Mouse (Mus musculus) neural tube, embryonic 15.5 days (tissue): ENCODE measurements around the gene Henmt1. TPM values are rescaled to one million over a fixed set of nuclear protein-coding genes. Genes with fewer than 3 reads are reported as not detected.

Experiments used
- ATAC-seq: fragments of 200-750 bp; cut with Nextera tagmentation; 2 replicates; pipeline ENCODE4 v1.8.0; 2017; ENCODE audit warnings: mild to moderate bottlenecking, moderate TSS enrichment, moderate library complexity; ENCODE audit not compliant: low FRiP score
- H3K27ac ChIP-seq: fragments of 300-500 bp; sonication (generic); replicated peaks from 2 replicates; pipeline ENCODE4 v1.5.1; 2015; ENCODE audit warnings: mild to moderate bottlenecking, inconsistent platforms
- H3K27me3 ChIP-seq: fragments of 300-500 bp; sonication (generic); replicated peaks from 2 replicates; pipeline ENCODE4 v1.6.1; 2015; ENCODE audit warnings: inconsistent platforms
- H3K36me3 ChIP-seq: fragments of 300-500 bp; sonication (generic); 2 replicates; pipeline ENCODE4 v1.6.1; 2015; ENCODE audit warnings: inconsistent platforms
- H3K4me1 ChIP-seq: fragments of 300-500 bp; sonication (generic); 2 replicates; pipeline ENCODE4 v1.6.1; 2015; ENCODE audit warnings: inconsistent platforms
- H3K4me2 ChIP-seq: fragments of 300-500 bp; sonication (generic); 2 replicates; pipeline ENCODE4 v1.6.1; 2015; ENCODE audit warnings: inconsistent platforms, mild to moderate bottlenecking, moderate library complexity
- H3K4me3 ChIP-seq: fragments of 300-500 bp; sonication (generic); replicated peaks from 2 replicates; pipeline ENCODE4 v1.5.1; 2015; ENCODE audit warnings: mild to moderate bottlenecking, inconsistent platforms
- H3K9ac ChIP-seq: fragments of 300-500 bp; sonication (generic); replicated peaks from 2 replicates; pipeline ENCODE4 v1.6.1; 2015; ENCODE audit warnings: mild to moderate bottlenecking, inconsistent platforms
- H3K9me3 ChIP-seq: fragments of 300-500 bp; sonication (generic); replicated peaks from 2 replicates; pipeline ENCODE4 v1.6.1; 2016; ENCODE audit warnings: inconsistent platforms
- WGBS: fragments of 180-500 bp; shearing (Covaris S2); methylation state at CpG from one replicate; pipeline ENCODE4 v1.1.7; 2015; ENCODE audit warnings: mixed read lengths; 5-methylcytosine and 5-hydroxymethylcytosine counted together
- polyA plus RNA-seq: library from polyadenylated mRNA; unstranded; fragments of >200 nt; fragmentation: Nextera tagmentation; extraction: Ambion mirVana; gene quantifications from 2 replicates; pipeline ENCODE4 v1.2.1, GENCODE M21; 2015

Gene Henmt1
- polyA plus RNA-seq, 1 experiment from 2014 or later: 2.3 TPM

DNA sequence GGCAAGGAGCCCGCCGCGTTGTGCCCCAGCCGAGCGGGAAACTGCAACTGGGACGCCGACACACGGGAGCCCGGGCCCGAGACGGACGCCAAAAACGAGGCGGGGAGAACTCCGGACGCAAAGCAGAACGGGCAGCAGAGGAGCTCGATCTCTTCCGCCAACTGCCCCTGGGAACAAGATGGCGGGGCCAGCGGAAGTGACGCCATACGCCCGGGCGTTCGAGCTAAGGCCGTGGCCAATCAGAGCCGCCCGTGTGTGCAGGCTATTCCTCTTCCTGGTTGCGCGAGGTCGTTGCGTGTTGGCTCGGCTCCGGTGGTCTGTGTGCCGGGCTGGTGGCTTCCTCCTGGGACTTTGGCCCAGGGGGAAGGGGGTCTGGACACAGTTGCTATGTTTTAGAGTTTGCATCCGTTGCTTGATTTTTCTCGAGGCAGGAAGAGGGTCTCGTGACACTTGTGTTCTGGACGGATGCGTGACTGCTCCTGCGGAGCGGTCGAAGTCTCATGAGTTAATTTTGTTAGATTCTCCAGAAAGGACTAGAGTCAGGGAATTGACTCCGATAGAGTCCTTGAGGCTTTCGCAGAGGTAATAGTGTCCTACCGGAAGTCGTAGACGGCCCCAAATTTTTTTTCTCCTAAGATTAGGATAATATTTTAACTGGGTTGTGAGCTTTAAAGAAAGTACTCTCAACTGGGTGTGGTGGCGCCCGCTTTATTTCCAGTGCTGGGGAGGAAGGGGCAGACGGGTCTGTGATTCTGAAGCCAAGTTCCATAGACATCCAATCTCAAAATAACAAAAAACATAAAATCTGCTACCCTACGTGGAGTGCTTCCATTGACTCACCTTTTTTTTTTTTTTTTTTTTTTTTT, 27.9 kb upstream of the Henmt1 start, which contains the start of gene Prpf38b:
Gene Prpf38b, minus strand, starts transcription at position 180 of the 866 bp plus-strand sequence.
- Histone ChIP-seq H3K9ac (peak within 1 kb of the TSS; percentile 89), H3K4me1 (peaks cover 19% of the 10 kb centered on the region)
- under 1% methylated on average over 53 of the region's 53 CpGs for WGBS

DNA sequence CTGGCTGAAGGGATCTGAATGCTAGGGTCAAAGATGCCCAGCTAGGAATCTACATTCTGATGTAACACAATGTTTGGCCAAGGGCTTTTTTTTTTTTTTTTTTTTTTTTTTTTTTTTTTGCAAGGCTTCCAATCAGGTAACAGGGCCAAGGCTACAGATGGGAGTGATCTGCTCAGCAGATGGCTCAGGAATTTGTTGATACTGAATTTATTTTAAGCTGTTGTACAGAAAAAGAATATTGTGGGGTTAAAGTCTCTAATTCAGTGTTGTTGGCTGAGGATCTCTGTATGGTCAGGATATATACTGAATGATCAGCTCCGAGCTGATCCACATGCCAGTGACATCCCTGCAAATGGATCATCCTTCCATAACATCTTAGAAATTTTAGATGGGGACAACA, 23.7 kb upstream of the Henmt1 start:
- Histone ChIP-seq H3K27me3 (no peaks in the 10 kb centered on the region), H3K36me3 (no peaks in the 10 kb centered on the region), H3K9ac (no peak overlapping the region), H3K27ac (no peak overlapping the region), H3K4me1 (no peaks in the 10 kb centered on the region), H3K4me2 (no peak overlapping the region), H3K4me3 (no peak overlapping the region), H3K9me3 (no peaks in the 10 kb centered on the region)
- 92% methylated on average over 1 of the region's 1 CpGs for WGBS
- no peak for ATAC-seq

More for the DNA sequence above, 27.9 kb upstream of the Henmt1 start, which contains the start of gene Prpf38b:
- Histone ChIP-seq H3K27me3 (no peaks in the 10 kb centered on the region), H3K9me3 (no peaks in the 10 kb centered on the region), H3K4me2 (peak within 1 kb of the TSS; percentile 96), H3K36me3 (0 out of 2 replicates have a peak, but pooled peaks cover 4% of the 10 kb centered on the region), H3K4me3 (peak within 1 kb of the TSS; percentile 94), H3K27ac (peak within 1 kb of the TSS; percentile 97)
- ATAC-seq: peak; percentile 100

GRCm38 (mm10) chr3:108916857-108917256, 22.8 kb upstream of the Henmt1 start:
- no peaks in the 10 kb centered on the region for H3K27me3 ChIP-seq
- no peaks in the 10 kb centered on the region for H3K36me3 ChIP-seq
- H3K4me2 ChIP-seq: no peak overlapping the region
- H3K9ac ChIP-seq: no peak overlapping the region
- no peaks in the 10 kb centered on the region for H3K4me1 ChIP-seq
- no peak for ATAC-seq
- no peak overlapping the region for H3K27ac ChIP-seq
- no peaks in the 10 kb centered on the region for H3K9me3 ChIP-seq
- no peak overlapping the region for H3K4me3 ChIP-seq
- 47% methylated on average over 4 of the region's 4 CpGs for WGBS

- Histone ChIP-seq H3K27ac (no peak overlapping the region), H3K4me1 (no peaks in the 10 kb centered on the region), H3K9me3 (no peaks in the 10 kb centered on the region), H3K36me3 (no peaks in the 10 kb centered on the region), H3K9ac (no peak overlapping the region), H3K4me3 (no peak overlapping the region), H3K27me3 (no peaks in the 10 kb centered on the region), H3K4me2 (no peak overlapping the region)
- ATAC-seq: no peak
- WGBS: 65% methylated on average over 3 of the region's 3 CpGs
Measured at GRCm38 (mm10) chr3:108917986-108918385, 21.7 kb upstream of the Henmt1 start.

GRCm38 (mm10) chr3:108918852-108919251, 20.8 kb upstream of the Henmt1 start:
- no peaks in the 10 kb centered on the region for H3K27me3 ChIP-seq
- H3K9me3 ChIP-seq: no peaks in the 10 kb centered on the region

DNA sequence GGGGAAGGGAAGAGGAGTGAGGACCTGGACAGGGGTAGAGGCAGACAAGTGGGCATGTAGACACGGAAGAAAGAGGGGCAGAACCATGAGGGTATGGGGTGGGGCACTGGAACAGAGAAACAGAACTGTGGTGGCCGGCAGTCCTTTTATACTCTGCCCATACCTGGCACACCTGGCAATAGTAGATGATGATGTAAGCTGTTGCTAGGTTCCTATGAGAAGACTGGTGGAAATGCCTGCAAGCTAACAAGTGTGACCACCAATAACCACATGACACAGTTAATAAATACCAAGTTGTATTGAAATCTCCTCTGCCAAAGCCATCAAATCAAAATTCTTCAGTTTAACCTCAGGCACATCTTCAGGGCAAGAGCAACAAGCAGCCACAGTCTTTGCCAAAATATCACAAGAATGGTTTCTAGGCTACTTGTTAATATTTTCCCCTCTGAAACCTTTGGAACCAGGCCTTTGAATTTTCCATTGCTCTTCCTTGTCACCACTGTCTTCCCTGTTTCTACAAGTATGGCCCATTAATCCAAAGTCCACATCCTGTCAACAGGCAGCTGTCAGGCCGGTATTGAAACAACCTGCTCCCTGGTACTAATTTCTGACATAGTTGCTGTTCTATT, 19.1 kb upstream of the Henmt1 start:
- Histone ChIP-seq H3K9me3 (no peaks in the 10 kb centered on the region), H3K9ac (no peak overlapping the region), H3K4me3 (no peak overlapping the region), H3K36me3 (no peaks in the 10 kb centered on the region), H3K27me3 (no peaks in the 10 kb centered on the region), H3K27ac (no peak overlapping the region), H3K4me2 (no peak overlapping the region), H3K4me1 (no peaks in the 10 kb centered on the region)
- no peak for ATAC-seq
- WGBS: 90% methylated on average over 3 of the region's 3 CpGs

More at GRCm38 (mm10) chr3:108918852-108919251, 20.8 kb upstream of the Henmt1 start:
- Histone ChIP-seq H3K36me3 (no peaks in the 10 kb centered on the region), H3K4me3 (no peak overlapping the region), H3K4me1 (no peaks in the 10 kb centered on the region), H3K4me2 (no peak overlapping the region), H3K9ac (no peak overlapping the region), H3K27ac (no peak overlapping the region)
- ATAC-seq: no peak
- WGBS: 97% methylated on average over 1 of the region's 1 CpGs

GRCm38 (mm10) chr3:108921822-108922221, 17.9 kb upstream of the Henmt1 start:
- H3K4me1 ChIP-seq: no peaks in the 10 kb centered on the region
- no peak overlapping the region for H3K9ac ChIP-seq
- 88% methylated on average over 1 of the region's 1 CpGs for WGBS
- H3K9me3 ChIP-seq: no peaks in the 10 kb centered on the region
- H3K27me3 ChIP-seq: no peaks in the 10 kb centered on the region
- H3K4me3 ChIP-seq: no peak overlapping the region
- H3K27ac ChIP-seq: no peak overlapping the region
- no peak for ATAC-seq
- no peak overlapping the region for H3K4me2 ChIP-seq
- no peaks in the 10 kb centered on the region for H3K36me3 ChIP-seq

DNA sequence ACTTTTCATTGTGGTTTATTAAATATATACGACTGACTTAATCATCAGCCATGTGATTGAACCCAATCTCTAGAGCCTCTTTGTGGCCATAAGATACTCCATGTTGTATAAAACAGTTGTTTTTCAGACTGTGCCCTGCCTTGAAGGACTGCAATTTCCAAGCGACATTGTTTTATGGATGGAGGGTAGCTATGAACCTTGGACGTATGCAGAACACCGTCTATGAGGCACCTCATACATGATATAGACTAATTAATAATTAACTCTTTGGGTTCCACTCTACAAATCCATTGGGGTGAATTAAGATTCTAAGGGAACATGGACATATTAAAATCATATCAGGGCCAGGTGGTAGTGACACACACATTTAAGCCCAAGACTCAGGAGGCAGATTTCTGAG, 14.0 kb upstream of the Henmt1 start:
- no peaks in the 10 kb centered on the region for H3K27me3 ChIP-seq
- 87% methylated on average over 4 of the region's 4 CpGs for WGBS
- ATAC-seq: no peak

DNA sequence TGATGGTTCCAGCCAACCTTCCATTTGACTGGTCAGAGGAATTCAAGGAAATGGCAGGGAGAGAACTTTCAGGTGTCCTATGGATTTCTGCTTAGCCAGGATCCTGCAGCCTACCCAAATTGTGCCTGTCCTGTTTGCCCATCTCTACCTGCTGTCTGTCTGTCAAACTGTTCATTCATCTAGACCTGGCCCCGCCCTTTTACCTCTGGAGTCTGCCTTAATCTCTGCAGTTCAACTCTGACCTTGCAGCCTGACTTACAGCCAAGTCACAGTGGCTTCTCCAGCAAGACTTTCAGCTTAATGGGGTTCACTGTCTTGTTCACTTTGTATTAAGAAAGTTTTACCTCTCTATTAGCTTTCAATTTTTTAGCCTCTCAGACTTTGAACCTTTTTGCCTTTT, 13.4 kb upstream of the Henmt1 start:
- Histone ChIP-seq H3K36me3 (no peaks in the 10 kb centered on the region), H3K27ac (no peak overlapping the region), H3K4me1 (no peaks in the 10 kb centered on the region), H3K4me3 (no peak overlapping the region), H3K9me3 (no peaks in the 10 kb centered on the region), H3K9ac (no peak overlapping the region), H3K4me2 (no peak overlapping the region), H3K27me3 (no peaks in the 10 kb centered on the region)
- 87% methylated on average over 1 of the region's 1 CpGs for WGBS
- ATAC-seq: no peak

More for the DNA sequence above, 14.0 kb upstream of the Henmt1 start:
- Histone ChIP-seq H3K27ac (no peak overlapping the region), H3K36me3 (no peaks in the 10 kb centered on the region), H3K9ac (no peak overlapping the region), H3K9me3 (no peaks in the 10 kb centered on the region), H3K4me1 (no peaks in the 10 kb centered on the region), H3K4me3 (no peak overlapping the region), H3K4me2 (no peak overlapping the region)

DNA sequence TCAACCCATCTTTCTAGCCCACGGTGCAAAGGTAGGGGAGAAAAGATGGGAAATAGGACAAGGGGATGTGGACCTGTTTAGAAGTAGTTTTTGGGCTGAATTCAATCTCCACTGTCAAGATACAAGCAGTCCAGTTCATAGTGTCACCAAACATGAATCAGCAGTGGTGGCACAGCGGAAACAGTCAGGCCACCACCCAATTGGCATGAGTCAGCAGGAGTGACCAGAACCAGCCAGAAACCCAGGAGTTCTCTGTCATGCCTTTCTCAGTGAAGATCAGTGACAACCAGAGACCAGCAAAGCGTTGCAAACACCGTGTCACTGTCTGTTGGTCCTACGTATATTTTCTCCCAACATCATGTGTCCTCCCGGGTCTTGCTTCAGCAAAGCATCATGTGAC, 6.1 kb upstream of the Henmt1 start:
- Histone ChIP-seq H3K27ac (no peak overlapping the region), H3K27me3 (no peaks in the 10 kb centered on the region), H3K9ac (no peak overlapping the region), H3K4me3 (no peak overlapping the region), H3K36me3 (no peaks in the 10 kb centered on the region), H3K9me3 (no peaks in the 10 kb centered on the region), H3K4me2 (no peak overlapping the region), H3K4me1 (no peaks in the 10 kb centered on the region)
- ATAC-seq: no peak
- WGBS: 96% methylated on average over 6 of the region's 6 CpGs

DNA sequence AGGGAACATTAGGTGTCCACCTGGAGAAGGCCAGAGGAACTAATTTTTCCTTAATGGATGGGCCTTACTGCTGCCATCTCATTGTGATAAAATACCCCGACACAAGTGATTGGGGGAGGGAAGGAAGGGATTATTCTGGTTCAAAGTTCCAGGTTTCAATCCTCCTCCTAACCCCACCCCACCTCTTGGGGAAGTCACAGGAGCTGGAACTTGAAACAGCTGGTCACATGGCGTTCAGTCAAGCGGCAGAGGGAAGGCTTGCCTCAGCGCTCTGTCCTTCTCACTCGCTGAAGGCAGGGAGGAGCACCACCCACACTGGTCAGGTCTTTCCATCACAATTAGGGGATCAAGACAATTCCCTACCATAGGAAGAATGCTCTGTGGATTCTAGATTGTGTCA, 982 bp upstream of the Henmt1 start:
- H3K27ac ChIP-seq: no peak overlapping the region
- over 99% methylated on average over 5 of the region's 5 CpGs for WGBS
- H3K4me1 ChIP-seq: no peaks in the 10 kb centered on the region
- H3K4me3 ChIP-seq: no peak overlapping the region
- H3K36me3 ChIP-seq: no peaks in the 10 kb centered on the region
- no peaks in the 10 kb centered on the region for H3K9me3 ChIP-seq
- H3K9ac ChIP-seq: no peak overlapping the region
- no peaks in the 10 kb centered on the region for H3K27me3 ChIP-seq
- no peak overlapping the region for H3K4me2 ChIP-seq
- ATAC-seq: no peak
